Mouse (Mus musculus) limb, embryonic 14.5 days (tissue): ENCODE data around the gene Inpp4a. TPM values are rescaled to one million over a fixed set of nuclear protein-coding genes. Genes with fewer than 3 reads are reported as not detected.

ENCODE experiments used
- ATAC-seq: fragments of 200-750 bp; cut with Nextera tagmentation; 2 replicates; pipeline ENCODE4 v1.8.0; 2017; ENCODE audit warnings: low read depth, moderate number of reproducible peaks, moderate TSS enrichment; ENCODE audit not compliant: low FRiP score
- DNase-seq: peaks from one replicate; pipeline ENCODE4 v3.0.0-alpha.2; 2015; ENCODE audit warnings: low spot score
- H3K27ac ChIP-seq: fragments of 300-500 bp; sonication (generic); replicated peaks from 2 replicates; pipeline ENCODE4 v1.5.1; 2014; ENCODE audit warnings: low read depth, mild to moderate bottlenecking, low read length, moderate library complexity, mixed read lengths
- H3K27me3 ChIP-seq: fragments of 300-500 bp; sonication (generic); 2 replicates; pipeline ENCODE4 v1.6.1; 2014; ENCODE audit warnings: low read length, mixed read lengths; ENCODE audit not compliant: control insufficient read depth, insufficient read depth
- H3K36me3 ChIP-seq: fragments of 300-500 bp; sonication (generic); 2 replicates; pipeline ENCODE4 v1.6.1; 2014; ENCODE audit warnings: mild to moderate bottlenecking, low read length, moderate library complexity, mixed read lengths; ENCODE audit not compliant: control insufficient read depth, insufficient read depth
- H3K4me1 ChIP-seq: fragments of 300-500 bp; sonication (generic); 2 replicates; pipeline ENCODE4 v1.6.1; 2014; ENCODE audit warnings: antibody characterized with exemption, low read length, mixed read lengths; ENCODE audit not compliant: control insufficient read depth, insufficient read depth
- H3K4me2 ChIP-seq: fragments of 300-500 bp; sonication (generic); replicated peaks from 2 replicates; pipeline ENCODE4 v1.6.1; 2014; ENCODE audit warnings: low read depth, mild to moderate bottlenecking, low read length, moderate library complexity; ENCODE audit not compliant: severe bottlenecking
- H3K4me3 ChIP-seq: fragments of 300-500 bp; sonication (generic); replicated peaks from 2 replicates; pipeline ENCODE4 v1.5.1; 2014; ENCODE audit warnings: low read length
- H3K9ac ChIP-seq: fragments of 300-500 bp; sonication (generic); 2 replicates; pipeline ENCODE4 v1.6.1; 2014; ENCODE audit warnings: mild to moderate bottlenecking, low read depth, low read length, moderate library complexity; ENCODE audit not compliant: severe bottlenecking
- H3K9me3 ChIP-seq: fragments of 300-500 bp; sonication (generic); 2 replicates; pipeline ENCODE4 v1.6.1; 2016; ENCODE audit warnings: low read length; ENCODE audit not compliant: control insufficient read depth
- POLR2A ChIP-seq: fragments of 200-500 bp; IDR thresholded peaks from 2 replicates; pipeline ENCODE4 v1.8.0; 2012; ENCODE audit warnings: inconsistent platforms, mild to moderate bottlenecking, moderate library complexity, borderline replicate concordance; ENCODE audit not compliant: insufficient read depth, insufficient read length; ENCODE audit errors: extremely low read depth
- WGBS: fragments of 180-500 bp; shearing (Covaris S2); extraction: QIAGEN DNeasy Blood & Tissue Kit; methylation state at CpG from one replicate; pipeline ENCODE4 v1.1.7; 2014; 5-methylcytosine and 5-hydroxymethylcytosine counted together
- polyA plus RNA-seq, 2 experiments: library from polyadenylated mRNA; depleted of rRNA in 1 of 2; stranded (reverse) in 1 of 2; unstranded in 1 of 2; fragments of >200 nt; fragmentation: Nextera tagmentation in 1 of 2; extraction: Ambion mirVana in 1 of 2; gene quantifications; 2 replicates each; pipeline versions ENCODE4 v1.2.1 to v1.2.3; 2012 to 2014

The Inpp4a gene
- polyA plus RNA-seq, 2 experiments, result 13.6 to 16.6 TPM

DNA sequence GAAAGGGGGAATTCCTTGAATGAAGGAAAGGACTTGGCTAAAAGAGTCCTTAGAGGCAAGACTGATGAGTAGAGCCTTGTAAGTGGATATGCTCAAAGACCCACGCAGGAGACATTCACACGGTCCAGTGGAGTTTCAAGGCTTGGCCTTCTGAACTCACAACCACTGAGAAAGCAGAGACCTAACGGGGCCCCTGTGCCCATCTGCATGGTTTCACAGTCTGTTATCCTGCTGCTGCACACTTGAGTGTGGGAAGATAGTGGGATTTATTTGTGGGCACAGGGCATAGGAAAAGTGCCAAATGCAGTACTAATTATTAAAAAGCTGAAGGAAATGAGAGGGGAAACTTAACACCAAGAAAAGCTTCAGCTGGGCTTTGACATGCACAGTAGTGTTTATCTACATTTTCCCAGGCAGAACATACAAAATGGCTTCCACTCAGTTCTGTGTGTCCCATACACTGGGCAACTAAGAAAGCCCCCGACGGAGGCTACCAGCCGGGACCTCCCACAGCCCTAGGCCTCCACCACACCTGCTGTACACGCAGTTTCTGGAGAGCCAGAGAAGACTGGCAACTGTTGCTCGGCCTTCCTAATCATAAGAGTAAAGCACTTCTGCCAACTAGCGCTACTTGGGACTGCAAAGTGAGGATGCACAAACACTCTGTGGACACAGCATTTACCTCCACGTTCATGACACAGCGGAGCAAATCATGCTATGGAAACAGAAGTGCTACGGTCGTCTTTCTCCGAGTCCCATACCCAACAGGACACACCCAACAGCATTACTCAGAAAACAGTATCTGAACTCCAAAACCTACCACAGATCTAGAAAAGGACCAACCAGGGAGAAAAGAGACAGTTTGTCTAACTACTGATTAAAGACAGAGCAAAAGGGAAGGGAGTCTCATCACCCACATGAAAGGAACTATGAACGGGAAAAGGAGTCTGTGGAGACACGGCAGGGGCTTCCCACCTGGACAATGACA is 143.5 kb downstream of the Inpp4a start:
- H3K4me1 ChIP-seq, result no peaks in the 10 kb centered on the region
- no peak overlapping the region for H3K4me2 ChIP-seq
- no peak overlapping the region for H3K4me3 ChIP-seq
- H3K27ac ChIP-seq, result no peak overlapping the region
- no peak for DNase-seq
- TF ChIP-seq POLR2A, result no peak
- ATAC-seq, result no peak
- no peak overlapping the region for H3K9ac ChIP-seq
- WGBS, result 90% methylated on average over 16 of the region's 16 CpGs
- peaks cover 46% of the 10 kb centered on the region for H3K36me3 ChIP-seq
- no peaks in the 10 kb centered on the region for H3K27me3 ChIP-seq
- H3K9me3 ChIP-seq, result no peaks in the 10 kb centered on the region

DNA sequence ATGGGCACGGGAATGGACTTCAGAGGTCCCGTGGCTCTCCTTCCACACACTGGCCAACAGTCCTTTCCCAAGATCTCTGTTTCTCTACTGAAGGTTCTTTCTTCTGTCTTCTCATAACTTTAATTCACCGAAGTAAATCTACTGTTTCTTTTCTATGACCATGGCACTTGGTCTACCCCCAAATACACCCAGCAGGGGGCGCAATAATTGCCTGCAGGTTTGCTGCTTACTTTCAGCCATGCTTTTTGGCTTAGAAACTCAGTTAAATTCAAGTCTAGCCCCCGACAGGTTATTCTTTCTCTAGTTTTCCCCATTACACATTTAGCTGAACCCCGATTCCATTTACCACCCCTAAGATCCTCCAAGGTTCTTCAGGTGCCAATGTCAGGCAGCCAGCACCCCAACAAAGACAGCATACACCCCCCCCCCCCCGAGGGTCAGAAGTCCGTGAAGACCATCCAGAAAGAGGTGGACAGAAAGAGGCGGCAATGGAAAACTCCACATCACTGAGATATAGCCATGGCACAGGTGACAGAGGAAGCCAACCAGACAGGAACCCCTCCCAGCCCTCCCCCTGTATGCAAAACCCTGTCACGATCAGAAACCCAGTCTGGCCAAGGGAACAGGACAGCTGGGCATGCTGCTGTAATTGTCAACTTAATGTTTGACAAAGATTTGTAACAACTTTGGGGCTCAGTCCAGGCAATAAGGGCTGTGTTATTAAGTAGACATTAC is 148.9 kb downstream of the Inpp4a start:
- H3K4me2 ChIP-seq, result no peak overlapping the region
- H3K9ac ChIP-seq, result no peak overlapping the region
- H3K27me3 ChIP-seq, result no peaks in the 10 kb centered on the region
- H3K9me3 ChIP-seq, result no peaks in the 10 kb centered on the region
- peaks cover 6% of the 10 kb centered on the region; the same call in 1 of the 2 replicates for H3K36me3 ChIP-seq
- peak; percentile 43 for DNase-seq
- H3K4me1 ChIP-seq, result no peaks in the 10 kb centered on the region
- no peak overlapping the region for H3K4me3 ChIP-seq
- no peak for TF ChIP-seq POLR2A
- ATAC-seq, result no peak
- 80% methylated on average over 10 of the region's 10 CpGs for WGBS
- no peak overlapping the region for H3K27ac ChIP-seq

DNA sequence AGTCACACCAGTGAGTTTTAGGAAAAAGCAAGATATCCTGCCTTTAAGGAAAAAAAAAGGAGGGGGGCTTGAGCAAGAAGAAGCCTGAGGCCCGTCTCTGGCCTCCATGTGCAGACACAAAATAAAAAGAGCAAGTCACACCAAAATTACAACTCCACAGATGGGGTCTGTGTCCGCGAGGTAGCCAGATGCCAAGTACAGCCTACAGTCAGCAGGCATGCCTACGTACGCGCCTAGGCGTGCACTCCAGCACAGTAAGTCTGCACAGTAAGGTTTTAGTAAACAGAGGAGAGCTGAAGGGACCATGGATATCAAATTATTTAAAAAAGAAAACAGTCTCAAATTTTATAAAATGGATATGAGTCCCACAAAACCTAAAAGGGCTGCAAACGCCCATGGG is 151.6 kb downstream of the Inpp4a start:
- Histone ChIP-seq H3K4me1 (no peaks in the 10 kb centered on the region), H3K4me2 (no peak overlapping the region), H3K9ac (no peak overlapping the region), H3K9me3 (no peaks in the 10 kb centered on the region), H3K36me3 (no peaks in the 10 kb centered on the region), H3K27ac (no peak overlapping the region), H3K4me3 (no peak overlapping the region), H3K27me3 (no peaks in the 10 kb centered on the region)
- TF ChIP-seq POLR2A, result no peak
- no peak for DNase-seq
- WGBS, result 86% methylated on average over 8 of the region's 8 CpGs
- ATAC-seq, result no peak

DNA sequence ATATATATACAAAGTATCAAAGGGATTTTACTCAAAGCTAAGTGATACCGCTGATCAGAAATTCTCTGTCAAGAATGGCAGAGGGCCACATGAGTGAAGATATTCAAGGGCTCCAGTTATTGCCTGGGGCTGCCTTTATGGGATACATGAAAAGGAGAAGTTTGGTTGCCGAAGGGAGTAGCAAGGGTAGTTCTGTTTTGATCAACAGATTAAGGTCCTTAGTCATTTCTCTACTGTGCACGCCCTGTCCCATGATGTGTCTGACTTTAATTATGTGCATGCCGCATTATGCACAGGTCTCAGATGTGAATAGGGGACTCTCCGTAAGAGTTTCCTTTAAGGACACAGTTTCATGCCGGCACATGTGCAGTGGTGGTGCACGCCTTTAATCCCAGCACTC is 157.9 kb downstream of the Inpp4a start:
- ATAC-seq, result no peak
- Histone ChIP-seq H3K9me3 (no peaks in the 10 kb centered on the region), H3K4me1 (no peaks in the 10 kb centered on the region), H3K27ac (no peak overlapping the region), H3K27me3 (no peaks in the 10 kb centered on the region), H3K36me3 (no peaks in the 10 kb centered on the region), H3K4me2 (no peak overlapping the region), H3K9ac (no peak overlapping the region), H3K4me3 (no peak overlapping the region)
- no peak for DNase-seq
- TF ChIP-seq POLR2A, result no peak
- WGBS, result 80% methylated on average over 7 of the region's 7 CpGs

Other genes starting within 250 kb of the Inpp4a start
- gene Cnga3, start 85.4 kb upstream of the Inpp4a start, polyA plus RNA-seq (2012; rRNA removed), result 0.11 TPM in 1 of 2 replicates, not detected in the other
- not detected in 2 replicates for gene Cnga3, start 85.4 kb upstream of the Inpp4a start, polyA plus RNA-seq (2014; fragmentation: Nextera tagmentation; extraction: Ambion mirVana)
- gene Coa5, start 130.2 kb downstream of the Inpp4a start, polyA plus RNA-seq (2012; rRNA removed), result 42.9 and 52.2 TPM in 2 replicates
- gene Coa5, start 130.2 kb downstream of the Inpp4a start, polyA plus RNA-seq (2014; fragmentation: Nextera tagmentation; extraction: Ambion mirVana), result 50.9 and 52.3 TPM in 2 replicates
- 117 and 119 TPM in 2 replicates for gene Unc50, start 130.3 kb downstream of the Inpp4a start, polyA plus RNA-seq (2012; rRNA removed)
- gene Unc50, start 130.3 kb downstream of the Inpp4a start, polyA plus RNA-seq (2014; fragmentation: Nextera tagmentation; extraction: Ambion mirVana), result 145 and 151 TPM in 2 replicates
- gene Mgat4a, start 241.2 kb downstream of the Inpp4a start, polyA plus RNA-seq (2012; rRNA removed), result 6.8 and 8.2 TPM in 2 replicates
- 9.0 TPM in 2 replicates for gene Mgat4a, start 241.2 kb downstream of the Inpp4a start, polyA plus RNA-seq (2014; fragmentation: Nextera tagmentation; extraction: Ambion mirVana)